9 mouse cellular contexts compared by ENCODE assay signal in the genomic region with DNA sequence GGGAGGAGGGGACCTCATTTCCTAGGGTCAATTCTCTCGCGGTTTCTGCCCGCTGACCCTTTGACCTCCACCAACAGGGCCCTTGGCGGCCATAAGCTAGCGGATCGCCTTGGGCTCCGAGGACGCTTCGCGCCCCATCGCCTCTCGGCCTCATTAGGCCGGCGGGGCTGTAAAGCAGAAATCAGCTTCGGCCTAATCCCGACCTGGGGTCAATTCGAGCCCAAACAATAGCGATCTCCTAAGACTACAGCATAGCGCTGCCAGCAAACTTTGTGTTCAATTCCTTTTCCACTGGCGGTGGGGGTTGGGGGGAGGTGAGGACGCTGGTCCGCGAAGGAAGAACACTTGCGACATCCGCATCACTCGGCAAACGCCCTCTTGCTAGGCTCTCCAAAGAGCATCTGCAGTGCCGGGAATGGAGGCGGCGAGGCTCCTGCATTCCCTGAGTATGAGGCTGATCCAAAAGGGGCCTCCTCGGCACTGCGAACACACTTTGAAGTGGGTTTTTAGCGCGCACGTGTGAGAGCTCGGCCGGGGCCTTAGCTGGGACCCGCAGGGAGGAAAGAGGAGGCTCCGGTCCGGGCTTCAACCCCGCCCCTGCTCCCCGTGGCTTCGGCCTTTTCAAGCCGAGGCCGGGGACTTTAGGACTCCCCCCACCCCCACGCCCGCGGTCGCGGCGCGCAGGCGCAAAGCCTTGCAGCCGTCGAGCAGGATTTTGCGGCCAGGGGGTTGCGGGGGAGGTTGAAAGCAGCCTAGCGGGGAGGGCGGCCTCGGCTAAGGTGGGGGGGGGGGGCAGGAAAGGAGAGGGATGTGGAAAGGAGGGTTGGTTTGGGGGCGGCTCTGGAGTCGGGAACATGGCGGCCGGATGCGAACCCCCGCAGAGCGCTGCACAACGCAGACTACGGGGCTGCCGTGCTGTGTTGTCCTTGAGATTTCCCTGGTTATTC. TPM values are rescaled to one million over a fixed set of nuclear protein-coding genes. Genes with fewer than 3 reads are reported as not detected.
DNase-seq lines count a peak whose midpoint lies in the region; ATAC-seq lines count a peak whose summit lies in the region.
"Had no signal": no experiment of that assay in that cellular context is flagged by ENCODE, and none has a peak within 500 bp of the region (broad histone marks: within the 10 kb centered on the region; RNA-seq: fewer than 3 reads in every experiment).

No protein-coding gene starts in this region.

- peak overlapping the region; percentile 86 for H3K27ac ChIP-seq in hindbrain, embryonic 10.5 days
- H3K27ac ChIP-seq in midbrain, embryonic 15.5 days: peak overlapping the region; percentile 65

- H3K36me3 ChIP-seq in hindbrain, embryonic 10.5 days: no peaks in the 10 kb centered on the region
- H3K36me3 ChIP-seq in midbrain, embryonic 15.5 days (replicated peaks): no peaks in the 10 kb centered on the region

- peaks cover 43% of the 10 kb centered on the region for H3K27me3 ChIP-seq in hindbrain, embryonic 10.5 days (ENCODE audit: insufficient read depth, poor library complexity, severe bottlenecking)
- 0 out of 2 replicates have a peak, but pooled peaks cover 3% of the 10 kb centered on the region for H3K27me3 ChIP-seq in midbrain, embryonic 15.5 days (replicated peaks)

- peak overlapping the region; percentile 49 for H3K4me2 ChIP-seq in midbrain, embryonic 15.5 days

- H3K9me3 ChIP-seq in hindbrain, embryonic 10.5 days: no peaks in the 10 kb centered on the region
- no peaks in the 10 kb centered on the region for H3K9me3 ChIP-seq in midbrain, embryonic 15.5 days

- 23% methylated on average over 70 of the region's 70 CpGs for WGBS in hindbrain, embryonic 10.5 days
- WGBS in midbrain, embryonic 15.5 days: 20% methylated on average over 68 of the region's 70 CpGs

- H3K4me3 ChIP-seq in hindbrain, embryonic 10.5 days: peak overlapping the region; percentile 53
- peak overlapping the region; percentile 35 for H3K4me3 ChIP-seq in midbrain, embryonic 15.5 days

- peak; percentile 81 for DNase-seq in heart, adult 11 months
- DNase-seq in heart, postnatal 25 days (ENCODE audit: low spot score): no peak
- peak; percentile 52 for DNase-seq in cerebellum, adult 8-10 months
- peak; percentile 72 for DNase-seq in hindbrain, embryonic 10.5 days (ENCODE audit: low spot score)
- no peak for DNase-seq in urinary bladder, postnatal 36 days (ENCODE audit: low spot score in 2 of 2)
- DNase-seq in layer of hippocampus, adult 9-11 months: no peak

- peak overlapping the region; percentile 23; the same call in 1 of the 2 replicates for H3K9ac ChIP-seq in midbrain, embryonic 15.5 days

- ATAC-seq in midbrain, embryonic 15.5 days (replicated peaks): peak; percentile 92
- ATAC-seq in erythroblast, adult 5-6 weeks (replicated peaks; ENCODE audit: low FRiP score, poor library complexity, severe bottlenecking): no peak

- intact Hi-C loops in heart, postnatal 25 days (cut with DNase I): no loop called here

- H3K4me1 ChIP-seq in hindbrain, embryonic 10.5 days (replicated peaks): peaks cover 13% of the 10 kb centered on the region; the same call in 1 of the 2 replicates
- H3K4me1 ChIP-seq in midbrain, embryonic 15.5 days: no peaks in the 10 kb centered on the region

RNA-seq across cellular contexts. Expression of a gene that starts 15.8 kb away (rescaled TPM):
- total RNA-seq in heart, postnatal 25 days (2021): not detected
- polyA plus RNA-seq in hindbrain, embryonic 10.5 days (2016; fragmentation: Nextera tagmentation; extraction: Ambion mirVana): 16.1 and 20.1 TPM in 2 replicates
- polyA plus RNA-seq in midbrain, embryonic 15.5 days (2015; fragmentation: Nextera tagmentation; extraction: Ambion mirVana): 18.0 and 18.3 TPM in 2 replicates
- not detected in 2 replicates for total RNA-seq in erythroblast, adult 5-6 weeks (2015; ENCODE audit: low replicate concordance)
- total RNA-seq in erythroblast, adult 5-6 weeks (2017; ENCODE audit: low replicate concordance): not detected in 2 replicates
- total RNA-seq: common myeloid progenitor, adult 5-6 weeks had no signal

Comparison
In these comparisons a context has a peak if more than half of its experiments do, and no peak if none do; other contexts are left out.
1. DNase-seq: peak in heart, adult 11 months (single experiment), cerebellum, adult 8-10 months (single experiment) and hindbrain, embryonic 10.5 days (single experiment); none in heart, postnatal 25 days (single experiment), urinary bladder, postnatal 36 days (0 of 2) and layer of hippocampus, adult 9-11 months (single experiment).